Mouse (Mus musculus): Measurements from ENCODE around the gene Knstrn.

DNA sequence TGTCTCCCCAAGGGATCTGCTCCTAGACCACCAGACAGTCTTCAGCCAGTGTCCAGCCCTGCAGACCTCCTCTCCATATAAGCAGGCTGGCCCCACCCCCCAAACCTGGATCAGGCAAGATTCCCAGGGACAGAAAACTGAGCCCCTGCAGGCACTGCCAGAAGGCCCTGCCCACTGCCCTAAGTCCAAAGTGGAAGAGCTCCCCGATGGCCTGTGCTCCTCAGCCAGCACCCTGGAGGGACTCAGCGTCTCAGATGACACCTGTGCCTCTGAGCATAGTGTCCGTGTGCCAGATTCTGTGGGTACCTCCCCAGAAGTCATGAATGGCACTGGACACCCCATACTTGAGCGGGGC lies 21.6 kb upstream of the Knstrn start:
- TF ChIP-seq CTCF (IDR thresholded peaks at IDR 0.05; ENCODE audit: insufficient read depth, low read length) (no peak), POLR2A (IDR thresholded peaks at IDR 0.05; ENCODE audit: borderline replicate concordance, extremely low read depth, low read depth, low read length) (no peak)
